Mouse (Mus musculus) limb, embryonic 14.5 days (tissue): ENCODE data around the gene Tek. TPM values are rescaled to one million over a fixed set of nuclear protein-coding genes. Genes with fewer than 3 reads are reported as not detected.

Source experiments
- ATAC-seq: fragments of 200-750 bp; cut with Nextera tagmentation; 2 replicates; pipeline ENCODE4 v1.8.0; 2017; ENCODE audit warnings: low read depth, moderate number of reproducible peaks, moderate TSS enrichment; ENCODE audit not compliant: low FRiP score
- DNase-seq: peaks from one replicate; pipeline ENCODE4 v3.0.0-alpha.2; 2015; ENCODE audit warnings: low spot score
- H3K27ac ChIP-seq: fragments of 300-500 bp; sonication (generic); replicated peaks from 2 replicates; pipeline ENCODE4 v1.5.1; 2014; ENCODE audit warnings: low read depth, mild to moderate bottlenecking, low read length, moderate library complexity, mixed read lengths
- H3K27me3 ChIP-seq: fragments of 300-500 bp; sonication (generic); 2 replicates; pipeline ENCODE4 v1.6.1; 2014; ENCODE audit warnings: low read length, mixed read lengths; ENCODE audit not compliant: control insufficient read depth, insufficient read depth
- H3K36me3 ChIP-seq: fragments of 300-500 bp; sonication (generic); 2 replicates; pipeline ENCODE4 v1.6.1; 2014; ENCODE audit warnings: mild to moderate bottlenecking, low read length, moderate library complexity, mixed read lengths; ENCODE audit not compliant: control insufficient read depth, insufficient read depth
- H3K4me1 ChIP-seq: fragments of 300-500 bp; sonication (generic); 2 replicates; pipeline ENCODE4 v1.6.1; 2014; ENCODE audit warnings: antibody characterized with exemption, low read length, mixed read lengths; ENCODE audit not compliant: control insufficient read depth, insufficient read depth
- H3K4me2 ChIP-seq: fragments of 300-500 bp; sonication (generic); replicated peaks from 2 replicates; pipeline ENCODE4 v1.6.1; 2014; ENCODE audit warnings: low read depth, mild to moderate bottlenecking, low read length, moderate library complexity; ENCODE audit not compliant: severe bottlenecking
- H3K4me3 ChIP-seq: fragments of 300-500 bp; sonication (generic); replicated peaks from 2 replicates; pipeline ENCODE4 v1.5.1; 2014; ENCODE audit warnings: low read length
- H3K9ac ChIP-seq: fragments of 300-500 bp; sonication (generic); 2 replicates; pipeline ENCODE4 v1.6.1; 2014; ENCODE audit warnings: mild to moderate bottlenecking, low read depth, low read length, moderate library complexity; ENCODE audit not compliant: severe bottlenecking
- H3K9me3 ChIP-seq: fragments of 300-500 bp; sonication (generic); 2 replicates; pipeline ENCODE4 v1.6.1; 2016; ENCODE audit warnings: low read length; ENCODE audit not compliant: control insufficient read depth
- POLR2A ChIP-seq: fragments of 200-500 bp; IDR thresholded peaks from 2 replicates; pipeline ENCODE4 v1.8.0; 2012; ENCODE audit warnings: inconsistent platforms, mild to moderate bottlenecking, moderate library complexity, borderline replicate concordance; ENCODE audit not compliant: insufficient read depth, insufficient read length; ENCODE audit errors: extremely low read depth
- WGBS: fragments of 180-500 bp; shearing (Covaris S2); extraction: QIAGEN DNeasy Blood & Tissue Kit; methylation state at CpG from one replicate; pipeline ENCODE4 v1.1.7; 2014; 5-methylcytosine and 5-hydroxymethylcytosine counted together
- polyA plus RNA-seq, 2 experiments: library from polyadenylated mRNA; depleted of rRNA in 1 of 2; stranded (reverse) in 1 of 2; unstranded in 1 of 2; fragments of >200 nt; fragmentation: Nextera tagmentation in 1 of 2; extraction: Ambion mirVana in 1 of 2; gene quantifications; 2 replicates each; pipeline versions ENCODE4 v1.2.1 to v1.2.3; 2012 to 2014

Tek gene
- polyA plus RNA-seq, 2 experiments: 10.2 to 15.7 TPM

- WGBS: 38% methylated on average over 5 of the region's 5 CpGs
- Histone ChIP-seq H3K4me3 (no peak overlapping the region), H3K36me3 (no peaks in the 10 kb centered on the region), H3K9ac (no peak overlapping the region), H3K27ac (no peak overlapping the region; the same call in 1 of the 2 replicates), H3K9me3 (no peaks in the 10 kb centered on the region), H3K27me3 (no peaks in the 10 kb centered on the region), H3K4me2 (no peak overlapping the region), H3K4me1 (peaks cover 13% of the 10 kb centered on the region; the same call in 1 of the 2 replicates)
- no peak for TF ChIP-seq POLR2A
- DNase-seq: peak; percentile 94
- ATAC-seq: peak; percentile 69
Measured at GRCm38 (mm10) chr4:94737326-94738295, 1.5 kb upstream of the Tek start.

- no peak for DNase-seq
- Histone ChIP-seq H3K36me3 (no peaks in the 10 kb centered on the region), H3K4me3 (no peak overlapping the region), H3K4me2 (no peak overlapping the region), H3K4me1 (peaks cover 13% of the 10 kb centered on the region; the same call in 1 of the 2 replicates), H3K9ac (no peak overlapping the region), H3K27ac (no peak overlapping the region), H3K27me3 (no peaks in the 10 kb centered on the region), H3K9me3 (no peaks in the 10 kb centered on the region)
- no peak for TF ChIP-seq POLR2A
- no peak for ATAC-seq
- WGBS: 80% methylated on average over 1 of the region's 1 CpGs
Measured at GRCm38 (mm10) chr4:94741824-94742223, 2.7 kb downstream of the Tek start.

- no peak for TF ChIP-seq POLR2A
- DNase-seq (peak; percentile 38), ATAC-seq (no peak)
- H3K4me2 ChIP-seq: no peak overlapping the region
- H3K27me3 ChIP-seq: no peaks in the 10 kb centered on the region
- no peaks in the 10 kb centered on the region for H3K4me1 ChIP-seq
- no peak overlapping the region for H3K4me3 ChIP-seq
- H3K9me3 ChIP-seq: no peaks in the 10 kb centered on the region
- no peaks in the 10 kb centered on the region for H3K36me3 ChIP-seq
- no peak overlapping the region; the same call in 1 of the 2 replicates for H3K27ac ChIP-seq
- H3K9ac ChIP-seq: no peak overlapping the region
- WGBS: 83% methylated on average over 3 of the region's 3 CpGs
Measured at GRCm38 (mm10) chr4:94745749-94746148, 6.7 kb downstream of the Tek start.

GRCm38 (mm10) chr4:94746387-94746811 is 7.3 kb downstream of the Tek start:
- no peak for TF ChIP-seq POLR2A
- H3K27ac ChIP-seq: no peak overlapping the region; the same call in 1 of the 2 replicates
- ATAC-seq (no peak), DNase-seq (peak; percentile 18)
- H3K9ac ChIP-seq: no peak overlapping the region
- no peak overlapping the region for H3K4me3 ChIP-seq
- H3K4me1 ChIP-seq: no peaks in the 10 kb centered on the region
- H3K9me3 ChIP-seq: no peaks in the 10 kb centered on the region
- H3K36me3 ChIP-seq: no peaks in the 10 kb centered on the region
- no peaks in the 10 kb centered on the region for H3K27me3 ChIP-seq
- no peak overlapping the region for H3K4me2 ChIP-seq
- WGBS: 71% methylated on average over 7 of the region's 7 CpGs

GRCm38 (mm10) chr4:94747338-94747737 is 8.2 kb downstream of the Tek start:
- Histone ChIP-seq H3K9ac (no peak overlapping the region), H3K36me3 (no peaks in the 10 kb centered on the region), H3K27ac (no peak overlapping the region), H3K4me3 (no peak overlapping the region), H3K27me3 (no peaks in the 10 kb centered on the region), H3K4me1 (peaks cover 3% of the 10 kb centered on the region; the same call in 1 of the 2 replicates), H3K4me2 (no peak overlapping the region), H3K9me3 (no peaks in the 10 kb centered on the region)
- WGBS: 90% methylated on average over 3 of the region's 3 CpGs
- ATAC-seq: no peak
- no peak for DNase-seq
- no peak for TF ChIP-seq POLR2A
